Mouse (Mus musculus) midbrain, embryonic 11.5 days (tissue): ENCODE measurements around the gene Obp2b. TPM values are rescaled to one million over a fixed set of nuclear protein-coding genes. Genes with fewer than 3 reads are reported as not detected.

Experiments used
- ATAC-seq: fragments of 200-750 bp; cut with Nextera tagmentation; 2 replicates; pipeline ENCODE4 v1.8.0; 2017; ENCODE audit warnings: moderate TSS enrichment, moderate library complexity; ENCODE audit not compliant: low FRiP score
- DNase-seq: peaks from one replicate; pipeline ENCODE4 v3.0.0; 2015; ENCODE audit warnings: low spot score; ENCODE audit errors: missing footprints
- H3K27ac ChIP-seq: fragments of 300-500 bp; sonication (generic); 2 replicates; pipeline ENCODE4 v1.5.1; 2014; ENCODE audit warnings: low read depth, low read length
- H3K27me3 ChIP-seq: fragments of 300-500 bp; sonication (generic); 2 replicates; pipeline ENCODE4 v1.6.1; 2014; ENCODE audit warnings: mild to moderate bottlenecking, low read length, moderate library complexity, mixed read lengths; ENCODE audit not compliant: control insufficient read depth, insufficient read depth
- H3K36me3 ChIP-seq: fragments of 300-500 bp; sonication (generic); 2 replicates; pipeline ENCODE4 v1.6.1; 2014; ENCODE audit warnings: mild to moderate bottlenecking, low read length, moderate library complexity, mixed read lengths; ENCODE audit not compliant: control insufficient read depth, insufficient read depth
- H3K4me1 ChIP-seq: fragments of 300-500 bp; sonication (generic); 2 replicates; pipeline ENCODE4 v1.6.1; 2014; ENCODE audit warnings: low read length; ENCODE audit not compliant: control insufficient read depth, insufficient read depth
- H3K4me2 ChIP-seq: fragments of 300-500 bp; sonication (generic); 2 replicates; pipeline ENCODE4 v1.6.1; 2014; ENCODE audit warnings: mild to moderate bottlenecking, moderate library complexity
- H3K4me3 ChIP-seq: fragments of 300-500 bp; sonication (generic); 2 replicates; pipeline ENCODE4 v1.5.1; 2014; ENCODE audit warnings: low read depth, low read length
- H3K9ac ChIP-seq: fragments of 300-500 bp; sonication (generic); 2 replicates; pipeline ENCODE4 v1.6.1; 2014; ENCODE audit warnings: low read length
- H3K9me3 ChIP-seq: fragments of 300-500 bp; sonication (generic); 2 replicates; pipeline ENCODE4 v1.6.1; 2016; ENCODE audit warnings: low read length; ENCODE audit not compliant: control insufficient read depth
- WGBS: fragments of 180-500 bp; shearing (Covaris S2); extraction: QIAGEN DNeasy Blood & Tissue Kit; methylation state at CpG from one replicate; pipeline ENCODE4 v1.1.7; 2014; 5-methylcytosine and 5-hydroxymethylcytosine counted together
- polyA plus RNA-seq: library from polyadenylated mRNA; unstranded; fragments of >200 nt; fragmentation: Nextera tagmentation; extraction: Ambion mirVana; gene quantifications from 2 replicates; pipeline ENCODE4 v1.2.1, GENCODE M21; 2014

Obp2b gene
- polyA plus RNA-seq, 1 experiment from 2014 or later, result not detected

DNA sequence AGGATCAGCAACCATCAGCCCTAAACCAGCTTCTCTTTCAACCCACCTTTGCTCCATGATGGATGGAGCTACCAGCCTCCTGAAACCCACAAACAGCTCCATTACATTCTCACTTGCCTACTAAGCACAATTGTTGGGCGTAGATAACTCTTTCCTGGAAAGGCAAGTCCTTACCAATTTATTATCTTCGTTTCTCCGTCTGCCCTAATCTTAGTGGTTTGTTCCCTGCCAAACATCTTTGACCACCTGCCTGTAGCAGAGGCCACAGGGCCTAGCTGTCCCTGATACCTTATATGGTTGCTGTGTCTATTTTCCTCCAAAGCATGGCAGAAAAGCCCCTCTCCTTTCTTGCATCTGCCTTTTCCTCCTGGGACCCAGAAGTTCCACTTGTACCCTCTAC lies 52.3 kb downstream of the Obp2b start:
- WGBS, result 89% methylated on average over 3 of the region's 3 CpGs
- Histone ChIP-seq H3K27me3 (no peaks in the 10 kb centered on the region), H3K4me2 (no peak overlapping the region), H3K4me3 (no peak overlapping the region), H3K36me3 (no peaks in the 10 kb centered on the region), H3K9me3 (no peaks in the 10 kb centered on the region), H3K4me1 (no peaks in the 10 kb centered on the region), H3K27ac (no peak overlapping the region), H3K9ac (no peak overlapping the region)
- DNase-seq (no peak), ATAC-seq (no peak)

Other genes starting within 250 kb of the Obp2b start
- not detected in 2 replicates for gene Lcn12, start 243.1 kb upstream of the Obp2b start, polyA plus RNA-seq
- 65.9 and 66.4 TPM in 2 replicates for gene Fbxw5, start 236.3 kb upstream of the Obp2b start, polyA plus RNA-seq
- 3.6 TPM in 2 replicates for gene C8g, start 235.3 kb upstream of the Obp2b start, polyA plus RNA-seq
- gene Traf2, start 190.1 kb upstream of the Obp2b start, polyA plus RNA-seq, result 29.0 and 31.6 TPM in 2 replicates
- 385 TPM in 2 replicates for gene Edf1, start 179.2 kb upstream of the Obp2b start, polyA plus RNA-seq
- gene Mamdc4, start 162.2 kb upstream of the Obp2b start, polyA plus RNA-seq, result 1.4 and 2.2 TPM in 2 replicates
- gene Phpt1, start 161.8 kb upstream of the Obp2b start, polyA plus RNA-seq, result 158 and 159 TPM in 2 replicates
- 0.07 and 0.10 TPM in 2 replicates for gene Ajm1, start 155.3 kb upstream of the Obp2b start, polyA plus RNA-seq
- 49.2 and 51.2 TPM in 2 replicates for gene Rabl6, start 128.5 kb upstream of the Obp2b start, polyA plus RNA-seq
- 0.25 and 0.28 TPM in 2 replicates for gene Ccdc183, start 119.3 kb upstream of the Obp2b start, polyA plus RNA-seq
- gene Tmem141, start 115.0 kb upstream of the Obp2b start, polyA plus RNA-seq, result 17.9 and 19.1 TPM in 2 replicates
- 1.3 and 1.6 TPM in 2 replicates for gene Fcna, start 109.0 kb upstream of the Obp2b start, polyA plus RNA-seq
- gene Lcn8, start 83.9 kb upstream of the Obp2b start, polyA plus RNA-seq, result not detected in 2 replicates
- not detected in 2 replicates for gene Lcn5, start 79.1 kb upstream of the Obp2b start, polyA plus RNA-seq
- gene Lcn6, start 60.2 kb upstream of the Obp2b start, polyA plus RNA-seq, result not detected in 2 replicates
- gene Lcn10, start 54.3 kb upstream of the Obp2b start, polyA plus RNA-seq, result not detected in 2 replicates
- not detected in 2 replicates for gene Obp2a, start 37.0 kb upstream of the Obp2b start, polyA plus RNA-seq
- gene Bmyc, start 30.3 kb upstream of the Obp2b start, polyA plus RNA-seq, result 57.1 and 59.7 TPM in 2 replicates
- not detected in 2 replicates for gene Lcn3, start 28.6 kb downstream of the Obp2b start, polyA plus RNA-seq
- not detected in 2 replicates for gene Lcn11, start 40.0 kb downstream of the Obp2b start, polyA plus RNA-seq
- gene Gm13539, start 45.2 kb downstream of the Obp2b start, polyA plus RNA-seq, result not detected in 2 replicates
- gene Glt6d1, start 78.8 kb downstream of the Obp2b start, polyA plus RNA-seq, result not detected in 2 replicates
- gene Lcn9, start 86.1 kb downstream of the Obp2b start, polyA plus RNA-seq, result not detected in 2 replicates
- not detected in 2 replicates for gene Sohlh1, start 110.2 kb downstream of the Obp2b start, polyA plus RNA-seq
- gene Kcnt1, start 126.7 kb downstream of the Obp2b start, polyA plus RNA-seq, result 0.23 and 0.32 TPM in 2 replicates
- gene Camsap1, start 246.3 kb downstream of the Obp2b start, polyA plus RNA-seq, result 34.4 and 46.8 TPM in 2 replicates